Mouse (Mus musculus) megakaryocyte, embryonic 14.5 days (primary cell): ENCODE measurements around the gene Marc2.

ENCODE experiments used
- FLI1 ChIP-seq: IDR thresholded peaks from 2 replicates; pipeline ENCODE4 v1.6.1; 2012; ENCODE audit warnings: low read length, inconsistent platforms, mixed read lengths
- GATA1 ChIP-seq: IDR thresholded peaks from 3 replicates; pipeline ENCODE4 v1.6.1; 2012; ENCODE audit warnings: mixed read lengths, low read length, inconsistent platforms, borderline replicate concordance

DNA sequence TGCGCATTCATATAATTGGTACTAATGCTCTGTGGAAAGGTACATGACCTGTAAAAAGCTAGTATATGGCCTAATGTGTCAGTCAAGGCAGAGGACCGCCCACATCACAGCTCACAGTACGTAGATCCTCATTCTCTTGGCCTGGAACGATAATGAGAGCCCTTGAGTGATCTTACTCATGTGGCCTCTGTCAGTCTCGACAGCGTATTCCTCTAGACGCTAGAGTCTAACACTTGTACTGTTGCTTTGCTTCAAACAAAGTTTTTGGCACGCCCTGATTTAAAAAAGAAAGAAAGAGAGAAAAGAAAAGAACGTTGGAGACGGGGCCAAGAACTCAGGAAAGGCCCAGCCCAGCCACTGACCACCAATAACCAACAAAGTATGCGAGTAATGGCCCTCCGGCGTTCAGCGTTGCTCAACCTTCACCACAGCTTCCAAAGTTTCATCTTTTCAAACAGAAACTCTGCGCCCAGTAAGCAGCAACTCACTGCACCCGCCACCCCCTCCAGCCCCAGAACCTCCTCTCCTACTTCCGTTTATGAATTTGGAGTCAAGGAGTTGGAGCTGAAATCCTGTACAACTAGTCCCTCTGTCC is 37.7 kb downstream of the Marc2 start:
- TF ChIP-seq FLI1 (no peak), GATA1 (no peak)
